8 mouse cellular contexts compared by ENCODE assay signal in the genomic region with DNA sequence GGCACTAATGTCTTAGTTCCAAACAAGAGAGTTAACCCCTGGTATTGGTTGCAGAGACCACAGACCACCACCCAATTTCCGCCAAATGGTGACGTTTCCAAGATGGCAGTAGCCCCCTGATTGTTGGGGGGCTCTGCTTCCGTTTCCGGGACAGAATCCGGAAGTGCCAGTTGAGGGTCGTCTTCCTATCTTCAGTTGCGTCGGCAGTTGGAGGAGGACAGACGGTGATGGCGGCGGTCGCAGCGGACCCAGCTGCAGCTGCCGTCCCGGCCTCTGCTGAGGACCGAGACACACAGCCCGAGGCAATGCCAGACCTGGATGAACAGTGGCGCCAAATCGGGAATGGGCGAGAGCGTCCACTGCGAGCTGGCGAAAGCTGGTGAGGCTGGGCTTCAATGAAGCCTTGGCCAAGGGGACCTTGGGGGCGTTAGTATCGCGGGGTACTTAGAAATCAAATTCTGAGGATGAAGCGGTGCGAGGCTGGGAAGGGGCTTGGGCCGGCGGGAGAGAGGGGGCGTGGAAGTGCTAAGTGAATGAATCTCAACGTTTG. TPM values are rescaled to one million over a fixed set of nuclear protein-coding genes. Genes with fewer than 3 reads are reported as not detected.
DNase-seq lines count a peak whose midpoint lies in the region; ATAC-seq lines count a peak whose summit lies in the region.

A gene (plus strand): TSS at position 166 of the 550 bp plus-strand sequence.

- peaks cover 6% of the 10 kb centered on the region; the same call in 1 of the 2 replicates for H3K36me3 ChIP-seq in lung, embryonic 15.5 days
- peaks cover 1% of the 10 kb centered on the region; the same call in 1 of the 2 replicates for H3K36me3 ChIP-seq in kidney, embryonic 16.5 days (ENCODE audit: insufficient read depth, low read length)
- no peaks in the 10 kb centered on the region for H3K36me3 ChIP-seq in neural tube, embryonic 11.5 days (ENCODE audit: control insufficient read depth, insufficient read depth, low read length)

- no peaks in the 10 kb centered on the region for H3K9me3 ChIP-seq in lung, embryonic 15.5 days
- no peaks in the 10 kb centered on the region for H3K9me3 ChIP-seq in kidney, embryonic 16.5 days (ENCODE audit: low read length)
- no peaks in the 10 kb centered on the region for H3K9me3 ChIP-seq in neural tube, embryonic 11.5 days (ENCODE audit: control insufficient read depth, low read length)

- WGBS in lung, embryonic 15.5 days: 21% methylated on average over 30 of the region's 32 CpGs
- 23% methylated on average over 32 of the region's 32 CpGs for WGBS in kidney, embryonic 16.5 days
- 18% methylated on average over 29 of the region's 32 CpGs for WGBS in neural tube, embryonic 11.5 days

- ATAC-seq in lung, embryonic 15.5 days (ENCODE audit: borderline replicate concordance, extremely low read depth, low FRiP score, low TSS enrichment): peak; percentile 62; the same call in 1 of the 2 replicates
- ATAC-seq in kidney, embryonic 16.5 days (ENCODE audit: low FRiP score, low TSS enrichment): peak; percentile 57; the same call in 1 of the 2 replicates
- peak; percentile 83 for ATAC-seq in neural tube, embryonic 11.5 days (ENCODE audit: insufficient read depth, low FRiP score, low TSS enrichment)

- no peaks in the 10 kb centered on the region for H3K27me3 ChIP-seq in lung, embryonic 15.5 days
- H3K27me3 ChIP-seq in kidney, embryonic 16.5 days (ENCODE audit: insufficient read depth, low read length): no peaks in the 10 kb centered on the region
- no peaks in the 10 kb centered on the region for H3K27me3 ChIP-seq in neural tube, embryonic 11.5 days (ENCODE audit: control insufficient read depth, insufficient read depth, low read length)

- H3K4me1 ChIP-seq in lung, embryonic 15.5 days: no peaks in the 10 kb centered on the region
- no peaks in the 10 kb centered on the region for H3K4me1 ChIP-seq in kidney, embryonic 16.5 days (ENCODE audit: insufficient read depth, low read length)
- no peaks in the 10 kb centered on the region for H3K4me1 ChIP-seq in neural tube, embryonic 11.5 days (ENCODE audit: control insufficient read depth, insufficient read depth, low read length)

- peak within 1 kb of the TSS; percentile 97 for H3K27ac ChIP-seq in lung, embryonic 15.5 days
- H3K27ac ChIP-seq in kidney, embryonic 16.5 days (ENCODE audit: low read length): peak within 1 kb of the TSS; percentile 92
- peak within 1 kb of the TSS; percentile 90 for H3K27ac ChIP-seq in neural tube, embryonic 11.5 days (ENCODE audit: low read depth, low read length)

- H3K4me3 ChIP-seq in lung, embryonic 15.5 days: peak within 1 kb of the TSS; percentile 57
- H3K4me3 ChIP-seq in kidney, embryonic 16.5 days (ENCODE audit: low read length): peak within 1 kb of the TSS; percentile 58
- H3K4me3 ChIP-seq in neural tube, embryonic 11.5 days (ENCODE audit: low read depth, low read length): peak within 1 kb of the TSS; percentile 59

- peak within 1 kb of the TSS; percentile 53 for H3K4me2 ChIP-seq in lung, embryonic 15.5 days
- peak within 1 kb of the TSS; percentile 47 for H3K4me2 ChIP-seq in kidney, embryonic 16.5 days (replicated peaks; ENCODE audit: low read depth, low read length)
- peak within 1 kb of the TSS; percentile 35 for H3K4me2 ChIP-seq in neural tube, embryonic 11.5 days (ENCODE audit: low read depth)

- H3K9ac ChIP-seq in lung, embryonic 15.5 days: peak within 1 kb of the TSS; percentile 55
- H3K9ac ChIP-seq in kidney, embryonic 16.5 days (replicated peaks; ENCODE audit: low read length): peak within 1 kb of the TSS; percentile 71
- peak within 1 kb of the TSS; percentile 69 for H3K9ac ChIP-seq in neural tube, embryonic 11.5 days (ENCODE audit: low read length)

- DNase-seq in lung, adult 18-20 months: no peak
- peak; percentile 62 for DNase-seq in cerebellum, adult 9-11 months
- DNase-seq in frontal cortex, adult 2 months (ENCODE audit: extremely low spot score in 1 of 2, low spot score in 1 of 2): peak; percentile 9 to 54
- DNase-seq in liver: peak; percentile 22
- peak; percentile 63 for DNase-seq in neural tube, embryonic 11.5 days (ENCODE audit: low spot score)
- peak; percentile 49 for DNase-seq in thymus, postnatal 14 days

RNA-seq across cellular contexts. Expression of the gene that starts here (rescaled TPM):
- polyA plus RNA-seq in lung, embryonic 15.5 days (2015; fragmentation: Nextera tagmentation; extraction: Ambion mirVana): 38.1 and 38.7 TPM in 2 replicates
- 107 and 128 TPM in 2 replicates for polyA plus RNA-seq in frontal cortex, adult 2 months (2012; rRNA removed)
- 50.8 and 53.1 TPM in 2 replicates for polyA plus RNA-seq in kidney, embryonic 16.5 days (2015; fragmentation: Nextera tagmentation; extraction: Ambion mirVana)
- polyA plus RNA-seq in neural tube, embryonic 11.5 days (2014; fragmentation: Nextera tagmentation; extraction: Ambion mirVana): 85.9 and 95.5 TPM in 2 replicates

Comparison
In these comparisons a context has a peak if more than half of its experiments do, and no peak if none do; other contexts are left out.
1. DNase-seq: peak in cerebellum, adult 9-11 months (single experiment), frontal cortex, adult 2 months (2 of 2), liver (single experiment), neural tube, embryonic 11.5 days (single experiment) and thymus, postnatal 14 days (single experiment); none in lung, adult 18-20 months (0 of 2).
2. Peak in every context shown above with its lines, with median percentiles within 50 percentile points of each other: ATAC-seq, H3K27ac ChIP-seq, H3K4me2 ChIP-seq, H3K4me3 ChIP-seq and H3K9ac ChIP-seq.